Mouse (Mus musculus) E14TG2a.4 (cell line): ENCODE data around the gene Ern1.
"Not testable (repeated sequence)": the region's sequence is repeated elsewhere in the genome, so short reads cannot be mapped to it uniquely, and the experiment has no call there.

Source experiments
- H3K27me3 ChIP-seq: 2 replicates; pipeline ENCODE4 v1.6.1; 2014; ENCODE audit warnings: low read length, control low read depth; ENCODE audit not compliant: insufficient read depth
- H3K36me3 ChIP-seq: 2 replicates; pipeline ENCODE4 v1.6.1; 2014; ENCODE audit warnings: low read length, control low read depth; ENCODE audit not compliant: insufficient read depth
- H3K4me1 ChIP-seq: replicated peaks from 2 replicates; pipeline ENCODE4 v1.6.1; 2014; ENCODE audit warnings: low read depth, low read length, control low read depth
- H3K4me3 ChIP-seq: replicated peaks from 2 replicates; pipeline ENCODE4 v1.5.1; 2014; ENCODE audit warnings: mild to moderate bottlenecking, low read length
- H3K9me3 ChIP-seq: 2 replicates; pipeline ENCODE4 v1.6.1; 2014; ENCODE audit warnings: low read length, control low read depth
- CTCF ChIP-seq: conservative IDR thresholded peaks from 2 replicates; pipeline ENCODE4 v1.5.1; 2014; ENCODE audit warnings: low read length
- NANOG ChIP-seq: IDR thresholded peaks from 2 replicates; pipeline ENCODE4 v1.6.1; 2014; ENCODE audit warnings: borderline replicate concordance, low read length, mixed read lengths
- POU5F1 ChIP-seq: IDR thresholded peaks from 2 replicates; pipeline ENCODE4 v1.6.1; 2014; ENCODE audit warnings: low read length, borderline replicate concordance

Gene Ern1

DNA sequence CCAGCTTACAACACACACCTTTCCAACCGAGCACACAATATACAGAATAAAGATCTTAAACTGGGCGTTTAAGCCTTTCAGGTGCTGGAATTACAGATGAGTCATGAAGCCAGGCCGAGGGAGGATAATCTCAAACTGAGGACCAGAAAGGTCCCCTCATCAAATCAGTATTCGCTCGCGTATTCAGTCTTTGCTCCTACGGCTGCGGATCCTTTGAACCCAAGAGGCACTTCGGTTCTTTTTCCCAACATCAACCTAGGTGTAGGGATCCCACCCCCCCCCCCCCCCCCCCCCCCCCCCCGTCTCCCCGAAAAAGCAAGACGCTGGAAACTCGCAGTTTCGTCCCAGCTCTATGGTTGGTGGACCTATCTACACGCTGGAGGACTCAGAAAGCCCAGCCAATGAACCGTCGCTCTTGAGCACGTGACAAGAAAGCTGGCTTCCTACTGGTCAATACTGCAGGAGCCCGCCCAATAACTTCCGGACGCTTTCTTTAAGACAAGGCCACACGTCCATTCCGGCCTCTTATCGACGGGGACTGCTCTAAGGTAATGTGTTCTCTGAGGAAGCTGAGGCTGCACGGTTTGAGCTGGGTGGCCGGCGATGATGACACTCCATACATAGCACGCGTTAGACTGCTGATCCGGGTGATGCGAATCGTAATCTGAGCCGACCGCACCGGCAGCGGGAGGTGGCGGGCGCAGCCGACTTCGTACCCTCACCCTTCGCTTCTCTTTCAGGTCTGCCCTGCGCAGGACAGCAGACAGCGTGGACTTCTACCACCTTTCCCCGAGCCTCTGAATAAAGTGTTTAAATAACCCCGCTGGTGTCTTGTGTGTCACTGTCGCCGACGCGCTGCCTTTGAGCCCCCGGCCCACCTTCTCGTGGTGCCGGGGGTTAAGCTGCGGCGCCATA lies 13.0 kb upstream of the Ern1 start:
- H3K4me1 ChIP-seq: peaks cover 45% of the 10 kb centered on the region
- H3K36me3 ChIP-seq: peaks cover 4% of the 10 kb centered on the region
- no peaks in the 10 kb centered on the region for H3K9me3 ChIP-seq
- H3K27me3 ChIP-seq: no peaks in the 10 kb centered on the region
- H3K4me3 ChIP-seq: peak overlapping the region; percentile 97
- TF ChIP-seq CTCF: no peak
- TF ChIP-seq NANOG: no peak
- no peak for TF ChIP-seq POU5F1

DNA sequence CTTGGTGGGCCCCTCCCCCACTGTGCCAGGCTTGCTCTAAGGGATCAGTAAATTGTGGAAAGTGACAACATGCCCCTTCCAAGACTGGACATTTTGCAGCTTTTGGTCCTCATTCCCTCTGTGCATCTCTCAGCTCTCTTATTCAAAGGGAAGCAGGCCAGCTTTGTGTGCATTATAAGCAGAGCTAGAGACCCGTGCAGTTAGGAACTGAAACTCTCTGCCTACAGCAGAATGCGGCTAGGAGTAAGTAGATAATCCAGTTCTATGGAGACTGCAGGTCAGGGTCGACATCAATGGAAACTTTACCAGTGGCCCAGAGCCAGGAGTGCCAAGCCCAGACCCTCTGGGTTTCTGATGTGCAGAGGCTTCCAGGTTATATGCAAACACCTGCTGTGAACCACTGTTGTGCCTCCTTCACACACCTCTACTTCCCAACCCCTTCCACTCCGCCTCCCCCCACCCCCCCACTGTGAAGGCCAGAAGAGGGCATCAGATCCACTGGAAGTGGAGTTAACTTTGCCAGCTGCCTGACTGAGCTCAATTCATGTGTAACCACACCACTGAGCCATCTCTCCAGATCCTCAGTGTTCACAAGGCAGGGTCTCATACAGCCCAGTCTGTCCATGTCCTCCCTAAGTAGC lies 11.2 kb upstream of the Ern1 start:
- H3K4me1 ChIP-seq: peaks cover 44% of the 10 kb centered on the region
- no peak for TF ChIP-seq POU5F1
- TF ChIP-seq NANOG: no peak
- no peak for TF ChIP-seq CTCF
- H3K27me3 ChIP-seq: no peaks in the 10 kb centered on the region
- H3K4me3 ChIP-seq: 0 out of 2 replicates have a peak overlapping the region, but pooled peaks have one; percentile 17
- H3K9me3 ChIP-seq: no peaks in the 10 kb centered on the region
- peaks cover 4% of the 10 kb centered on the region for H3K36me3 ChIP-seq

DNA sequence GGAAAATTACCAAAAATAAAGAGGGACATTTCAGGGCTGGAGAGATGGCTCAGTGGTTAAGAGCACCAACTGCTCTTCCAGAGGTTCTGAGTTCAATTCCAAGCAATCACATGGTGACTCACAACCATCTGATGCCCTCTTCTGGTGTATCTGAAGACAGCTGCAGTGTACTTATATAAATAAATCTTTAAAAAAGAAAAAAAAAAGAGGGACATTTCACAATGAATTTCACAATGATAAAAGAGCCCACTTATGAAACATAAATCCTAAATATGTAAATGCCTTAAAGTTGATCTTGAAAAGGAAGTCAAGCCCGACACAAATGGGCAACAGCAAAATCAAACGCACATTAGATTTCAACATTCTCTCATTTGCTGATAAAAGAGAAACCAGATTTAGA lies 10.3 kb upstream of the Ern1 start:
- Histone ChIP-seq H3K27me3 (no peaks in the 10 kb centered on the region), H3K4me1 (peaks cover 35% of the 10 kb centered on the region), H3K36me3 (peaks cover 4% of the 10 kb centered on the region), H3K4me3 (no peak overlapping the region), H3K9me3 (no peaks in the 10 kb centered on the region)
- TF ChIP-seq POU5F1 (no peak), NANOG (no peak), CTCF (no peak)

DNA sequence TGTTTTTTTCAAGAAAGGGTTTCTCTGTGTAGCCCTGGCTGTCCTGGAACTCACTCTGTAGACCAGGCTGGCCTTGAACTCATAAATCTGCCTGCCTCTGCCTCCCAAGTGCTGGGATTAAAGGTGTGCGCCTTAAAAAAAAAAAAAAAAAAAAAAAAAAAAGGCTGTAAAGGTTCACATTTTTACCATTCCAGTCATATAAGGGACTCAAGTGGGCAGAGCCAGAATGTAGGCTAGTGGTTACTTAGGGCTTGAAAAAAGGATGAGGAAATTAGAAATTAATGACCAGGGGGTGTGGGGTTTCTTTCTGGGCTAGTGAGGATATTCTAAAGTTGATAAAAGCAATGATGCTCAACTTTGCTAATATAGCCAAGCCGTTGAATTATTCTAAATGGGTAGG lies 9.4 kb upstream of the Ern1 start:
- not testable (repeated sequence) for H3K4me3 ChIP-seq, H3K27me3 ChIP-seq, H3K36me3 ChIP-seq, H3K9me3 ChIP-seq
- peaks cover 26% of the 10 kb centered on the region for H3K4me1 ChIP-seq

DNA sequence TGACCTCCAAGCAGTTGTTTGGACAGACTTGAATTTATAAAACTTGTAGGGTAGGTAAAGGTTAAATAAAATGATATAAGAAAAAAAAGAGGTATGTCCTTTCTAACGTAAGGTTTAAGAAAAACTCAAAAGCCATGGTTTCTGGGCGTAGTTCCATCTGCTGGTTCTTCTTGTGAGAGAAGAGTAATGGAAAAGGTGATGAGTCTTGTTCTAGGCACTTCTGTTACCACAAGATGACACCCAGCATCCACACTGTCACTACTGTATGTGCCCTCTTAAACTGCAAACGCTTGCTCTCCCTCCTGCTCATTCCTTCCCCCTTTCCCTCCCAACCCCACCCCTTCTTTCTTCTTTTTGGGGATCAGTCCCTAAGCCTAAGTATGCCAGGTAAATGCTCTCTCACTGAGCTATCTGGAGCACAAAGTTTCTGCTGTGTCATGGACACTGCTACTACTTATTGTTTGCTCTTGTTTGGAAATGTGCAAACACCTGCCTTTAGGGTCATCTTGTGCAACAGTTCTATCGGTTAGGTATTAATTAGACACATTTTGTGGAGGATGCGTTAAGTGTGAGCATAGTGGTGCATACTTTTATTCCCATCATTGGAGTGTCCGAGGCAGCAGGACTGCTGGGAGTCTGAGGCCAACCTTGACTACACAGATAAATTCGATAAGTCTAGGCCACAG lies 5.5 kb upstream of the Ern1 start:
- Histone ChIP-seq H3K4me3 (no peak overlapping the region), H3K9me3 (no peaks in the 10 kb centered on the region), H3K27me3 (no peaks in the 10 kb centered on the region), H3K36me3 (no peaks in the 10 kb centered on the region), H3K4me1 (peaks cover 12% of the 10 kb centered on the region)
- TF ChIP-seq NANOG (no peak), CTCF (no peak), POU5F1 (no peak)

DNA sequence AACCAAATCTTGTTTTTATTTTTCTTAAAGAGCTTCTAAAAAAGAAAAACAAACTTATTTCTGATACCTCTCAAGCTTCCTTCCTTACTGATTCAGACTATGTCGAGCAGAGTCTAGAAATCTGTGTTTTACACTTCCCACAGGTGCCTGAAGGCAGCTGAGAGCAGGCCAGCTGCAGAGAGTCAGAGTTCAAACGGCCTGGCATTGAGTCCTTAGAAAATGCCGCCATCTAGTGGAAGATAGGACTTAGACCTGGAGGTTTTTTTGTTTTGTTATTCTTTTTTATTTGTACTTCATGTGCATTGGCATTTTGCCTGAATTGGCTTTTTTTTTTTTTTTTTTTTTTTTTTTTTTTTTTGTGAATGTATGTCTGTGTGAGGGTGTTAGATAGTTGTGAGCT lies 3.7 kb upstream of the Ern1 start:
- peaks cover 18% of the 10 kb centered on the region for H3K4me1 ChIP-seq
- H3K9me3 ChIP-seq: no peaks in the 10 kb centered on the region
- peak; percentile 50 for TF ChIP-seq CTCF
- TF ChIP-seq POU5F1: no peak
- no peaks in the 10 kb centered on the region for H3K36me3 ChIP-seq
- peaks cover 3% of the 10 kb centered on the region; the same call in 1 of the 2 replicates for H3K27me3 ChIP-seq
- no peak overlapping the region for H3K4me3 ChIP-seq

DNA sequence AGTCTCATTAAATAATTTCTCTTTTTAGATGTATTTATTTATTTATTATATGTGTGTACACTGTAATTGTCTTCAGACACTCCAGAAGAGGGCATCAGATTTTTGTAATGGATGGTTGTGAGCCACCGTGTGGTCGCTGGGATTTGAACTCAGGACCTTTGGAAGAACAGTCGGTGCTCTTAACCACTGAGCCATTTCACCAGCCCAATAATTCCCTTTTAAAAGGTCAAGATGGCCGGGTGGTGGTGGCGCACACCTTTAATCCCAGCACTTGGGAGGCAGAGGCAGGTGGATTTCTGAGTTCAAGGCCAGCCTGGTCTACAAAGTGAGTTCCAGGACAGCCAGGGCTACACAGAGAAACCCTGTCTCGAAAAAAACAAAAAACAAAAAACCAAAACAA lies 2.9 kb upstream of the Ern1 start:
- H3K36me3 ChIP-seq, H3K4me3 ChIP-seq, H3K27me3 ChIP-seq, H3K9me3 ChIP-seq: not testable (repeated sequence)
- peaks cover 21% of the 10 kb centered on the region for H3K4me1 ChIP-seq

- H3K9me3 ChIP-seq: no peaks in the 10 kb centered on the region
- peaks cover 7% of the 10 kb centered on the region for H3K27me3 ChIP-seq
- peaks cover 21% of the 10 kb centered on the region for H3K4me1 ChIP-seq
- H3K36me3 ChIP-seq: no peaks in the 10 kb centered on the region
- no peak overlapping the region for H3K4me3 ChIP-seq
- no peak for TF ChIP-seq POU5F1
- TF ChIP-seq CTCF: no peak
Measured at GRCm38 (mm10) chr11:106490057-106490456, 2.4 kb upstream of the Ern1 start.
